Mouse (Mus musculus) CD4-positive, CD25-positive, alpha-beta regulatory T cell (primary cell): Measurements from ENCODE around the gene Serpina1b. TPM values are rescaled to one million over a fixed set of nuclear protein-coding genes. Genes with fewer than 3 reads are reported as not detected.

Experiments
- polyA plus RNA-seq: library from polyadenylated mRNA; unstranded; fragments of 100-300 nt; shearing (Covaris generic); gene quantifications from one replicate; pipeline ENCODE4 v1.2.1, GENCODE M21; 2017

The Serpina1b gene
- not detected for polyA plus RNA-seq

DNA sequence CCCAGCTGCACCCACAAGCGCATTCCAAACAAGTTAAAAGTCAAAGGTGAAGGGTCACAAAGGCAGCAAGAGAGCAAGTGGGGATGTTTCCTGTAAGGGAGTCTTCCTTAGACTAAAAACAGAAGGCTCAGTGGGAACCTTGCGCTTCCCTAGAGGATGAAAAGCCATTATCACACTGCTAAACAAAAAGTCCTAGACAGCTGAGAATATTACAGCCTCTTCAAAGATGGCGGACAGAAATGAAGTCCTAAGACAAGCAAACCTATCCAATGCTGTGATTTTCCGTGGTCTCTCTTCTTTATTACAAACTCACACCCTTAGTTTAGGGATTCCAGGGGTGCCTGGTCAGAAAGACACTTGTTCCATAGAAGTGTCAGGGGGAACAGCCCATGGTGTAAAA, at the start of gene Serpina1b:
Gene Serpina1b, minus strand, starts transcription at position 101 of the 400 bp plus-strand sequence.

DNA sequence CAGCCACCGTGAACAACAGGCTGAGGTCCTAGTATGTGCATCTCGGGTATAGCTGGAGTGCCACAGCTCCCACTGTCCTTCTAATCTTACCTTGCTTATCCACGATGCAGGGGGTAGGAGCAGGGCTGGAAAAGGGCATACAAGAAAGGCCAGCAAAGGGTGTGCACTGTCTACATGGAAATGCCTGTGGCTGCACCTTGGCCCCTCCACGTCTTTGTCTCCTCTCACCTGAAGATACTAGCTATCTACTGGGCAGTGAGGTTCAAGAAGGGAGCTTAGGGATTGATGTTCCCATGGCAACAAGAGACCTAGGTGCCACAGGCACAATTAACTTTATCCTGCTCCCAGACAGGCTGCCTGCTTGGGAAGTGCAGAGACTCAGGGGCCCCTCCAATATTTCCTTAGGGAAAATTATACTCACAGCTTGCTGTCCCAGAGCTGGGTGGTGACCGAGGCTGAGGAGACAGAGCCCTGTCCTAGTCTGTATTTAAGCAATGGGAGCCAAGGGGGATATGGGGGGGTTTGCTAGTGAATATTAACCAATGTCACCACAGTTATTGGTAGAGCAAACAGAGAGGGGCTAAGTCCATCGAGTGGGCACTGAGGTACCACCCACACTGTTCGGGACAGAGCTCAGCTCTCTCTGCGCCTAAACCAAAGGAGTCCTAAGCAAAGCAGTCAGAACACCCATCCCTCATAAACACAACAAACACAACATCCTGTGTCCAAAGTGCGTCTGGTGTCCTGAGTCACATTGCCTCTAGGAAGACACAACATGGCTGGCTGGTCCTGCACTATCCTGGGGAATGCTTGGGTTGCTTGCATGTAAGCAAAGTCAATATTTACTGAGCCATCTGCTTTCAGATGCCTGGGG, 33.2 kb upstream of the Serpina1b start, which contains the start of gene Serpina1a:
Gene Serpina1a, minus strand, starts transcription at position 462 of the 874 bp plus-strand sequence.

GRCm38 (mm10) chr12:103773246-103773851, 56.8 kb downstream of the Serpina1b start, which contains the start of gene Serpina1d:
Gene Serpina1d (minus strand): TSS chr12:103773592.

GRCm38 (mm10) chr12:103695429-103695828, 134.7 kb downstream of the Serpina1b start, which contains the start of gene Serpina1f:
Gene Serpina1f (minus strand): TSS chr12:103695529.

Other genes starting within 250 kb of the Serpina1b start
- not detected for gene Serpina10, start 198.9 kb downstream of the Serpina1b start, polyA plus RNA-seq
- gene Serpina6, start 173.2 kb downstream of the Serpina1b start, polyA plus RNA-seq: not detected
- gene Serpina16, start 154.2 kb downstream of the Serpina1b start, polyA plus RNA-seq: not detected
- gene Serpina1f, start 134.8 kb downstream of the Serpina1b start, polyA plus RNA-seq: not detected
- gene Serpina1d, start 56.8 kb downstream of the Serpina1b start, polyA plus RNA-seq: not detected
- not detected for gene Serpina1a, start 33.2 kb upstream of the Serpina1b start, polyA plus RNA-seq
- not detected for gene Serpina1c, start 74.5 kb upstream of the Serpina1b start, polyA plus RNA-seq
- gene Serpina1e, start 128.6 kb upstream of the Serpina1b start, polyA plus RNA-seq: not detected
- gene Serpina11, start 159.6 kb upstream of the Serpina1b start, polyA plus RNA-seq: not detected
- 0.43 TPM for gene Serpina9, start 183.4 kb upstream of the Serpina1b start, polyA plus RNA-seq
- gene Serpina12, start 214.1 kb upstream of the Serpina1b start, polyA plus RNA-seq: not detected